Mouse (Mus musculus) lung, postnatal 0 days (tissue): Measurements from ENCODE around the gene Gm20388. TPM values are rescaled to one million over a fixed set of nuclear protein-coding genes. Genes with fewer than 3 reads are reported as not detected.
A peak's percentile ranks its signal among the peaks of the same experiment; 100 is the strongest.

Experiments
- ATAC-seq: fragments of 200-750 bp; cut with Nextera tagmentation; 2 replicates; pipeline ENCODE4 v1.8.0; 2017; ENCODE audit warnings: moderate library complexity
- DNase-seq: peaks from one replicate; pipeline ENCODE4 v3.0.0-alpha.2; 2016; ENCODE audit warnings: low spot score
- H3K27ac ChIP-seq: fragments of 300-500 bp; sonication (generic); 2 replicates; pipeline ENCODE4 v1.5.1; 2014; ENCODE audit warnings: antibody characterized with exemption, mild to moderate bottlenecking, low read length, mixed read lengths
- H3K27me3 ChIP-seq: fragments of 300-500 bp; sonication (generic); replicated peaks from 2 replicates; pipeline ENCODE4 v1.6.1; 2014; ENCODE audit warnings: low read length, mixed read lengths; ENCODE audit not compliant: insufficient read depth
- H3K36me3 ChIP-seq: fragments of 300-500 bp; sonication (generic); 2 replicates; pipeline ENCODE4 v1.6.1; 2014; ENCODE audit warnings: low read length, mixed read lengths; ENCODE audit not compliant: insufficient read depth
- H3K4me1 ChIP-seq: fragments of 300-500 bp; sonication (generic); 2 replicates; pipeline ENCODE4 v1.6.1; 2014; ENCODE audit warnings: antibody characterized with exemption, low read depth, low read length, mixed read lengths; ENCODE audit not compliant: insufficient read depth
- H3K4me2 ChIP-seq: fragments of 300-500 bp; sonication (generic); replicated peaks from 2 replicates; pipeline ENCODE4 v1.6.1; 2014; ENCODE audit warnings: low read depth, mild to moderate bottlenecking, low read length, moderate library complexity, mixed read lengths
- H3K4me3 ChIP-seq: fragments of 300-500 bp; sonication (generic); 2 replicates; pipeline ENCODE4 v1.5.1; 2014; ENCODE audit warnings: low read depth, low read length
- H3K9ac ChIP-seq: fragments of 300-500 bp; sonication (generic); replicated peaks from 2 replicates; pipeline ENCODE4 v1.6.1; 2014; ENCODE audit warnings: low read depth, mild to moderate bottlenecking
- H3K9me3 ChIP-seq: fragments of 300-500 bp; sonication (generic); 2 replicates; pipeline ENCODE4 v1.6.1; 2016; ENCODE audit warnings: low read length, mixed read lengths
- CTCF ChIP-seq: IDR thresholded peaks from 2 replicates; pipeline ENCODE4 v1.5.1; 2016; ENCODE audit warnings: antibody characterized with exemption, mild to moderate bottlenecking
- EP300 ChIP-seq: IDR thresholded peaks from 2 replicates; pipeline ENCODE4 v1.6.1; 2016; ENCODE audit warnings: antibody characterized with exemption, mild to moderate bottlenecking, control low read depth
- WGBS: fragments of 180-500 bp; shearing (Covaris S2); extraction: QIAGEN DNeasy Blood & Tissue Kit; methylation state at CpG from one replicate; pipeline ENCODE4 v1.1.7; 2014; 5-methylcytosine and 5-hydroxymethylcytosine counted together
- polyA plus RNA-seq: library from polyadenylated mRNA; unstranded; fragments of >200 nt; fragmentation: Nextera tagmentation; extraction: Ambion mirVana; gene quantifications from 2 replicates; pipeline ENCODE4 v1.2.1, GENCODE M21; 2015

The Gm20388 gene
- polyA plus RNA-seq, 1 experiment from 2014 or later, result not detected

- TF ChIP-seq EP300, result no peak
- peak; percentile 38 for TF ChIP-seq CTCF
- no peaks in the 10 kb centered on the region for H3K27me3 ChIP-seq
- H3K36me3 ChIP-seq, result no peaks in the 10 kb centered on the region
- no peak overlapping the region; the same call in 1 of the 2 replicates for H3K27ac ChIP-seq
- ATAC-seq (peak; percentile 71), DNase-seq (peak; percentile 90)
- H3K4me3 ChIP-seq, result no peak overlapping the region
- no peaks in the 10 kb centered on the region for H3K9me3 ChIP-seq
- 10% methylated on average over 20 of the region's 20 CpGs for WGBS
- 0 out of 2 replicates have a peak, but pooled peaks cover 15% of the 10 kb centered on the region for H3K4me1 ChIP-seq
- 0 out of 2 replicates have a peak overlapping the region, but pooled peaks have one; percentile 8 for H3K4me2 ChIP-seq
- no peak overlapping the region for H3K9ac ChIP-seq
Measured at GRCm38 (mm10) chr8:120322956-120323448, 412.4 kb downstream of the Gm20388 start.

GRCm38 (mm10) chr8:120324555-120324954 lies 413.9 kb downstream of the Gm20388 start:
- TF ChIP-seq CTCF (no peak), EP300 (peak; percentile 67; the same call in 1 of the 2 replicates)
- H3K4me1 ChIP-seq, result 0 out of 2 replicates have a peak, but pooled peaks cover 15% of the 10 kb centered on the region
- H3K27me3 ChIP-seq, result no peaks in the 10 kb centered on the region
- H3K4me3 ChIP-seq, result no peak overlapping the region
- ATAC-seq, result peak; percentile 55
- no peak overlapping the region for H3K4me2 ChIP-seq
- WGBS, result 12% methylated on average over 3 of the region's 3 CpGs
- H3K9me3 ChIP-seq, result no peaks in the 10 kb centered on the region
- no peak overlapping the region for H3K9ac ChIP-seq
- peak overlapping the region; percentile 27; the same call in 1 of the 2 replicates for H3K27ac ChIP-seq
- DNase-seq, result peak; percentile 63
- H3K36me3 ChIP-seq, result no peaks in the 10 kb centered on the region

- Histone ChIP-seq H3K4me1 (0 out of 2 replicates have a peak, but pooled peaks cover 12% of the 10 kb centered on the region), H3K27ac (no peak overlapping the region), H3K9ac (no peak overlapping the region), H3K4me3 (no peak overlapping the region), H3K4me2 (no peak overlapping the region), H3K36me3 (no peaks in the 10 kb centered on the region), H3K9me3 (no peaks in the 10 kb centered on the region), H3K27me3 (no peaks in the 10 kb centered on the region)
- ATAC-seq (no peak), DNase-seq (no peak)
- 72% methylated on average over 5 of the region's 5 CpGs for WGBS
- TF ChIP-seq CTCF (peak; percentile 37; the same call in 1 of the 2 replicates), EP300 (peak; percentile 36; the same call in 1 of the 2 replicates)
Measured at GRCm38 (mm10) chr8:120325172-120325767, 414.6 kb downstream of the Gm20388 start.

GRCm38 (mm10) chr8:120327131-120327554 lies 416.5 kb downstream of the Gm20388 start:
- DNase-seq (peak; percentile 41), ATAC-seq (no peak)
- no peaks in the 10 kb centered on the region for H3K27me3 ChIP-seq
- no peaks in the 10 kb centered on the region for H3K36me3 ChIP-seq
- 81% methylated on average over 3 of the region's 3 CpGs for WGBS
- TF ChIP-seq CTCF, result peak; percentile 61
- TF ChIP-seq EP300, result no peak
- H3K9me3 ChIP-seq, result no peaks in the 10 kb centered on the region
- H3K27ac ChIP-seq, result no peak overlapping the region
- H3K4me2 ChIP-seq, result no peak overlapping the region
- no peak overlapping the region for H3K4me3 ChIP-seq
- H3K4me1 ChIP-seq, result 0 out of 2 replicates have a peak, but pooled peaks cover 12% of the 10 kb centered on the region
- H3K9ac ChIP-seq, result no peak overlapping the region

- H3K4me2 ChIP-seq, result no peak overlapping the region
- H3K27ac ChIP-seq, result no peak overlapping the region
- no peak for TF ChIP-seq EP300
- TF ChIP-seq CTCF, result no peak
- 0 out of 2 replicates have a peak, but pooled peaks cover 7% of the 10 kb centered on the region for H3K4me1 ChIP-seq
- no peaks in the 10 kb centered on the region for H3K9me3 ChIP-seq
- H3K27me3 ChIP-seq, result no peaks in the 10 kb centered on the region
- no peak for DNase-seq
- no peak for ATAC-seq
- H3K4me3 ChIP-seq, result no peak overlapping the region
- no peaks in the 10 kb centered on the region for H3K36me3 ChIP-seq
- WGBS, result 91% methylated on average over 13 of the region's 13 CpGs
- H3K9ac ChIP-seq, result no peak overlapping the region
Measured at GRCm38 (mm10) chr8:120328361-120329022, 417.9 kb downstream of the Gm20388 start.

- no peaks in the 10 kb centered on the region for H3K27me3 ChIP-seq
- no peak overlapping the region for H3K27ac ChIP-seq
- no peak overlapping the region for H3K4me3 ChIP-seq
- no peak overlapping the region for H3K4me2 ChIP-seq
- H3K4me1 ChIP-seq, result 0 out of 2 replicates have a peak, but pooled peaks cover 5% of the 10 kb centered on the region
- no peak for TF ChIP-seq EP300
- no peak for TF ChIP-seq CTCF
- 81% methylated on average over 11 of the region's 11 CpGs for WGBS
- H3K36me3 ChIP-seq, result no peaks in the 10 kb centered on the region
- DNase-seq, result no peak
- no peaks in the 10 kb centered on the region for H3K9me3 ChIP-seq
- ATAC-seq, result no peak
- H3K9ac ChIP-seq, result no peak overlapping the region
Measured at GRCm38 (mm10) chr8:120329030-120329748, 418.5 kb downstream of the Gm20388 start.
